Mouse (Mus musculus): ENCODE data around the gene Cib3.

- TF ChIP-seq CTCF (IDR thresholded peaks at IDR 0.05; ENCODE audit: borderline replicate concordance, insufficient read depth, low read length) (no peak), POLR2A (IDR thresholded peaks at IDR 0.05; ENCODE audit: low read depth, low read length) (no peak)
Observed at GRCm38 (mm10) chr8:72210222-72210621, 2.4 kb downstream of the Cib3 start.

All from embryonic fibroblast, embryonic 13.5 days (primary cell).